Mouse (Mus musculus) neural tube, postnatal 0 days (tissue): Measurements from ENCODE around the gene Sva. TPM values are rescaled to one million over a fixed set of nuclear protein-coding genes. Genes with fewer than 3 reads are reported as not detected.

Experiments
- polyA plus RNA-seq: library from polyadenylated mRNA; unstranded; fragments of >200 nt; fragmentation: Nextera tagmentation; extraction: Ambion mirVana; gene quantifications from 2 replicates; pipeline ENCODE4 v1.2.1, GENCODE M21; 2015

Sva gene
- polyA plus RNA-seq: not detected in 2 replicates

GRCm38 (mm10) chr6:42038094-42038493 is at the start of gene Sva:
Gene Sva, plus strand, starts transcription at chr6:42038394.

Other genes with a start within 250 kb of the Sva start
- gene Pip, start 190.9 kb upstream of the Sva start, polyA plus RNA-seq: not detected in 2 replicates
- not detected in 2 replicates for gene Sval2, start 185.4 kb upstream of the Sva start, polyA plus RNA-seq
- gene Sval1, start 86.8 kb upstream of the Sva start, polyA plus RNA-seq: not detected in 2 replicates
- gene Sval3, start 70.3 kb upstream of the Sva start, polyA plus RNA-seq: not detected in 2 replicates
- not detected in 2 replicates for gene Tas2r139, start 102.5 kb downstream of the Sva start, polyA plus RNA-seq
- gene Tas2r144, start 176.9 kb downstream of the Sva start, polyA plus RNA-seq: not detected in 2 replicates
- gene Gstk1, start 207.5 kb downstream of the Sva start, polyA plus RNA-seq: 21.2 and 23.7 TPM in 2 replicates
- not detected in 2 replicates for gene Tmem139, start 223.6 kb downstream of the Sva start, polyA plus RNA-seq
- gene Casp2, start 226.6 kb downstream of the Sva start, polyA plus RNA-seq: 13.0 and 13.9 TPM in 2 replicates
- gene Clcn1, start 248.3 kb downstream of the Sva start, polyA plus RNA-seq: 0.31 and 0.71 TPM in 2 replicates